Mouse (Mus musculus) thymus, postnatal 14 days (tissue): ENCODE measurements around the gene Mapre3.

Experiments used
- DNase-seq: peaks from one replicate; pipeline ENCODE4 v3.0.0; 2021

Gene Mapre3

GRCm38 (mm10) chr5:30887858-30888336 lies 73.5 kb downstream of the Mapre3 start:
- peak; percentile 91 for DNase-seq

- DNase-seq = peak; percentile 96
These were observed 74.1 kb downstream of the Mapre3 start, which contains the start of gene Agbl5 for GRCm38 (mm10) chr5:30888337-30889087. TSS of gene Agbl5 (plus strand) at chr5:30888694.

- DNase-seq = no peak
These were observed 74.8 kb downstream of the Mapre3 start for GRCm38 (mm10) chr5:30889088-30889754.

GRCm38 (mm10) chr5:30890375-30890774 lies 75.9 kb downstream of the Mapre3 start:
- no peak for DNase-seq

GRCm38 (mm10) chr5:30901860-30902259 lies 87.4 kb downstream of the Mapre3 start:
- DNase-seq = no peak

- DNase-seq = peak; percentile 99
These were observed 93.1 kb downstream of the Mapre3 start, which contains the start of gene Ost4 for GRCm38 (mm10) chr5:30907413-30908059. TSS of gene Ost4 (minus strand) at chr5:30907788.

GRCm38 (mm10) chr5:30908426-30909299 lies 94.2 kb downstream of the Mapre3 start:
- DNase-seq = no peak

- no peak for DNase-seq
These were observed 94.8 kb downstream of the Mapre3 start for GRCm38 (mm10) chr5:30909300-30909659.

- no peak for DNase-seq
These were observed 95.4 kb downstream of the Mapre3 start for GRCm38 (mm10) chr5:30909863-30910262.

GRCm38 (mm10) chr5:30910481-30910880 lies 96.0 kb downstream of the Mapre3 start:
- DNase-seq = no peak

DNA sequence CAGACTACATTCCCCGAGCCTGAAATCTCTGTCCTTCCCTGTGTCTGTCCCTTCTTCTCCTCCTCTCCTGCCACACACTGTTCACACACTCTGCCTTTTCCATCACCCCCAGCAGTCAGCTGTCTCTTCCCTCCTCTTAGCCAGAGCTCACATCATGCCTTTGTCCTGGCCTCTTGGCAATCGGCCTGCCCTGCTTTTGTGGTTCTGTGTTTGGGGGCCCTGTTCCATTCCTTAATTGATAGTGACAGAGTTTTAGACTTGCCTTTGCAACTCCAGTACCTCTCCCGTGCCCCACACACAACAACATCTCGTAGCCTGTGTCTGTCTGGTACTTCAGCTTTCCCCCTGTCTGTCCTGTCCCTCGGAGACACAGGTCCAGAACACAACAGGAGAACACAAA lies 97.7 kb downstream of the Mapre3 start:
- DNase-seq = no peak

GRCm38 (mm10) chr5:30913060-30913841 lies 98.8 kb downstream of the Mapre3 start, which contains the start of gene Emilin1:
TSS of gene Emilin1 (plus strand) at chr5:30913402.
- DNase-seq = peak; percentile 64

- DNase-seq = no peak
These were observed 99.7 kb downstream of the Mapre3 start for GRCm38 (mm10) chr5:30914101-30914635.

DNA sequence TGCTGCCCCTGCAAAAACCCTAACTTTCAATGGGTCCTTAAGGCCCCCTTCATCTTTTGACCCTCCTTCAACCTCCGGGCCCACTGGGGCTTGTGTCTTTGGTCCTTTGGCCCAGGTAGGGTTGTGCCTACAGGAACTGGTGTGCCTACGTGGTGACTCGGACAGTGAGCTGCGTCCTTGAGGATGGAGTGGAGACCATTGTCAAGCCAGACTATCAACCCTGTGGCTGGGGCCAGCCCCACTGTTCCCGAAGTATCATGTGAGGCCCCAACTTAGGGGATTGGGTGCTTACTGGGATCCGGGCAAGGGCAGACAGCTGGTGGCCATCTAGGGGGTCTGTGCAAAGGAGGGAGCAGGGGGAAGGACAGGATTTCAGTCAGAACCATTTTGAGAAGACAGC lies 100.4 kb downstream of the Mapre3 start:
- no peak for DNase-seq

GRCm38 (mm10) chr5:30915456-30915855 lies 101.0 kb downstream of the Mapre3 start:
- peak; percentile 65 for DNase-seq
